Mouse (Mus musculus): ENCODE data around the gene Spata7. TPM values are rescaled to one million over a fixed set of nuclear protein-coding genes. Genes with fewer than 3 reads are reported as not detected.

The Spata7 gene
- polyA plus RNA-seq, 1 experiment = 0.81 TPM

DNA sequence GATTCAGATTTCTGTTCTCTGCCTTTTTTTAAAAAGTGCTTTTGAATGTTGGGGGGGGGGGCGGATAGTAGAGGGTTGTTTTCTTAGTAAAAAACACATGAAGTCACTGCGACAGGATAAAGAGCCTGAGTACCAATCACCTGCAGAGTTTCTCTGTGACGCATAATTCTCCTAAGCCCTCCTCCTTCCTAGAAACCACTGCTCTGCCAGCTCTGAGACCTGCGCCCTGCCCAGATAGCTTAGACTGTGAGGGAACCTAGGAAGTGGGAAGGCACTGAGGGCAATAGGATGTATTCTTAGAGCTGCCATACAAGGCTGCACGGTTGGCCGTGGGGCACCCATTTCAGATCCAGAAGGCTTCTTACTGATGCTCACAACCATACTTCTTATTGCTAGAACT lies 84.9 kb downstream of the Spata7 start:
- Histone ChIP-seq H3K4me1 (ENCODE audit: control insufficient read depth, insufficient read depth, insufficient read length) (no peaks in the 10 kb centered on the region), H3K4me3 (ENCODE audit: extremely low read depth, insufficient read depth, insufficient read length) (no peak overlapping the region), H3K27ac (ENCODE audit: insufficient read depth, low read length) (no peak overlapping the region), H3K36me3 (ENCODE audit: control insufficient read depth, insufficient read depth, low read length) (no peaks in the 10 kb centered on the region), H3K27me3 (ENCODE audit: control insufficient read depth, insufficient read depth, low read length) (no peaks in the 10 kb centered on the region)
- DNase-seq (ENCODE audit: low read depth in 1 of 2, low spot score in 2 of 2) = no peak
- no peak for TF ChIP-seq POLR2A (IDR thresholded peaks at IDR 0.05; ENCODE audit: low read depth, low read length)
- TF ChIP-seq CTCF (IDR thresholded peaks at IDR 0.05; ENCODE audit: extremely low read depth, insufficient read depth, insufficient read length, insufficient replicate concordance) = no peak
- 89% methylated on average over 6 of the region's 6 CpGs for WGBS

DNA sequence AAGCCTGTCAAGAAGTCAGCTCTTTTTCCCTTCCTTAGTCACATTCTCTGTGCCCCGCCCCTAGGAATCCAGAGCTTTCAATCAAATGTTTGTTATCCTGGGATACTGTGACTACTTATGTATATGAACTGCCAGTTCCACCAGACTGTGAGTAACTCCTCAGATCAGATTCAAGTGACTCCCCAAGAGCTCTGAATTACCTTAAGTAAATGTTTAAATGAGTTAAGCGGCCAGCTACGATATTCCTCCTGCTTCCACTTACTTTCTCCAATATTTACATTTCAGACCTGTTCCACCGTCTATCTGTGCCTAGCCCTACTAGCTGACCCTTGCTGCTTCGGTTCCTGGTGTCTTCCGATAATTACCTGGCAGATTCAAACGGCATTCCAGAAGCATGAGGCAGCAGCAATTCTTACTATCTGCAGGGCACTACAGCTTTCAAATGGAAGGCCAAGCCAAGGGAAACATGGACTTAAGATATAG lies 85.7 kb downstream of the Spata7 start:
- DNase-seq (ENCODE audit: low read depth in 1 of 2, low spot score in 2 of 2) = no peak
- WGBS = 88% methylated on average over 7 of the region's 7 CpGs
- Histone ChIP-seq H3K27ac (ENCODE audit: insufficient read depth, low read length) (no peak overlapping the region), H3K4me1 (ENCODE audit: control insufficient read depth, insufficient read depth, insufficient read length) (no peaks in the 10 kb centered on the region), H3K36me3 (ENCODE audit: control insufficient read depth, insufficient read depth, low read length) (no peaks in the 10 kb centered on the region), H3K4me3 (ENCODE audit: extremely low read depth, insufficient read depth, insufficient read length) (no peak overlapping the region), H3K27me3 (ENCODE audit: control insufficient read depth, insufficient read depth, low read length) (no peaks in the 10 kb centered on the region)
- TF ChIP-seq CTCF (IDR thresholded peaks at IDR 0.05; ENCODE audit: extremely low read depth, insufficient read depth, insufficient read length, insufficient replicate concordance) = no peak
- no peak for TF ChIP-seq POLR2A (IDR thresholded peaks at IDR 0.05; ENCODE audit: low read depth, low read length)

- 89% methylated on average over 11 of the region's 11 CpGs for WGBS
- H3K4me1 ChIP-seq (ENCODE audit: control insufficient read depth, insufficient read depth, insufficient read length) = no peaks in the 10 kb centered on the region
- DNase-seq (ENCODE audit: low read depth in 1 of 2, low spot score in 2 of 2) = no peak
- H3K4me3 ChIP-seq (ENCODE audit: extremely low read depth, insufficient read depth, insufficient read length) = no peak overlapping the region
- TF ChIP-seq POLR2A (IDR thresholded peaks at IDR 0.05; ENCODE audit: low read depth, low read length) (no peak), CTCF (IDR thresholded peaks at IDR 0.05; ENCODE audit: extremely low read depth, insufficient read depth, insufficient read length, insufficient replicate concordance) (no peak)
- H3K27ac ChIP-seq (ENCODE audit: insufficient read depth, low read length) = no peak overlapping the region
- H3K27me3 ChIP-seq (ENCODE audit: control insufficient read depth, insufficient read depth, low read length) = no peaks in the 10 kb centered on the region
- no peaks in the 10 kb centered on the region for H3K36me3 ChIP-seq (ENCODE audit: control insufficient read depth, insufficient read depth, low read length)
Observed at GRCm38 (mm10) chr12:98714757-98715156, 86.8 kb downstream of the Spata7 start.

GRCm38 (mm10) chr12:98716142-98716541 lies 88.2 kb downstream of the Spata7 start:
- TF ChIP-seq POLR2A (IDR thresholded peaks at IDR 0.05; ENCODE audit: low read depth, low read length) = no peak
- TF ChIP-seq CTCF (IDR thresholded peaks at IDR 0.05; ENCODE audit: extremely low read depth, insufficient read depth, insufficient read length, insufficient replicate concordance) = no peak
- H3K36me3 ChIP-seq (ENCODE audit: control insufficient read depth, insufficient read depth, low read length) = no peaks in the 10 kb centered on the region
- no peaks in the 10 kb centered on the region for H3K4me1 ChIP-seq (ENCODE audit: control insufficient read depth, insufficient read depth, insufficient read length)
- 88% methylated on average over 2 of the region's 2 CpGs for WGBS
- no peaks in the 10 kb centered on the region for H3K27me3 ChIP-seq (ENCODE audit: control insufficient read depth, insufficient read depth, low read length)
- no peak for DNase-seq (ENCODE audit: low read depth in 1 of 2, low spot score in 2 of 2)
- H3K27ac ChIP-seq (ENCODE audit: insufficient read depth, low read length) = no peak overlapping the region
- H3K4me3 ChIP-seq (ENCODE audit: extremely low read depth, insufficient read depth, insufficient read length) = no peak overlapping the region

Other genes starting within 250 kb of the Spata7 start
- gene Kcnk10, start 49.8 kb upstream of the Spata7 start, polyA plus RNA-seq (2012; rRNA removed) = 0.11 and 0.13 TPM in 2 replicates
- 6.6 and 8.2 TPM in 2 replicates for gene Ptpn21, start 109.2 kb downstream of the Spata7 start, polyA plus RNA-seq (2012; rRNA removed)
- 23.3 and 28.7 TPM in 2 replicates for gene Zc3h14, start 118.8 kb downstream of the Spata7 start, polyA plus RNA-seq (2012; rRNA removed)